Mouse (Mus musculus) adrenal gland, postnatal 25 days (tissue): ENCODE measurements around the gene Pbx2. TPM values are rescaled to one million over a fixed set of nuclear protein-coding genes. Genes with fewer than 3 reads are reported as not detected.
A peak's percentile ranks its signal among the peaks of the same experiment; 100 is the strongest.

Experiments used
- DNase-seq: peaks from one replicate; pipeline ENCODE4 v3.0.0; 2021; ENCODE audit warnings: mixed read lengths
- total RNA-seq: library from RNA; stranded (reverse); gene quantifications from 2 replicates; pipeline ENCODE4 v1.2.3, GENCODE M21; 2021

The Pbx2 gene
- total RNA-seq, 1 experiment from 2014 or later, result 51.6 TPM

DNA sequence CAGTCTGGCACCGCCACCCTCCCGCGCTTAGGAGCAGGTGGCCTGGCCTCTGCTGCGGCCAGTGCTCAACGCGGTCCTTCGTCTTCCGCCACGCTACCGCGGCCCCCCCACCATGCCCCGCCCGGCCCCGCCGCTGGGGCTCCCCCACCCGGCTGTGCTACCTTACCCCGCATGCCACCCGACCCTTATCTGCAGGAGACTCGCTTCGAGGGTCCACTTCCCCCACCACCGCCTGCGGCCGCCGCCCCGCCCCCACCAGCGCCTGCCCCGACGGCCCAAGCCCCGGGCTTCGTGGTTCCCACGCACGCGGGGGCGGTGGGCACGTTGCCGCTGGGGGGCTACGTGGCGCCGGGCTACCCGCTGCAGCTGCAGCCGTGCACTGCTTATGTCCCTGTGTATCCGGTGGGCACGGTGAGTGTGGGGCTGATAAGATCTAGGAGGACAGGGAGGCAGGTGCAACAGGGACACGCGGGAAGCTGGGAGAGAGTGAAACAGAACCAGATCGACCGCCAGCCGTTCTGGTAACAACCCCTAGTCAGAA lies 39.8 kb downstream of the Pbx2 start:
- DNase-seq, result no peak

DNA sequence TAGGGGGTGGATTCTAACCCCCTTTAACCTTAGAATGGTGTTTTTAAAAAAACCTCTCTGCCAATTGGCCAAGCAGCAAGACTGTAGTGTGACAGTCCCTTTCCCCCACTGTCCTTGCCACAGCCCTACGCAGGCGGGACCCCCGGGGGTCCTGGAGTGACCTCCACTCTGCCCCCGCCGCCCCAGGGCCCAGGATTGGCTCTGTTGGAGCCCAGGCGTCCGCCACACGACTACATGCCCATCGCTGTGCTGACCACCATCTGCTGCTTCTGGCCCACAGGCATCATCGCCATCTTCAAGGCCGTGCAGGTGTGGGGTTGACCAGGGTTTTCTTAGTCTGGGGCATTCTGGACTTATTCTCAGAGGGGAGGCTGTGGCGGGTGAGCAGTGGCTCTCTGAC lies 40.6 kb downstream of the Pbx2 start:
- DNase-seq, result no peak

DNA sequence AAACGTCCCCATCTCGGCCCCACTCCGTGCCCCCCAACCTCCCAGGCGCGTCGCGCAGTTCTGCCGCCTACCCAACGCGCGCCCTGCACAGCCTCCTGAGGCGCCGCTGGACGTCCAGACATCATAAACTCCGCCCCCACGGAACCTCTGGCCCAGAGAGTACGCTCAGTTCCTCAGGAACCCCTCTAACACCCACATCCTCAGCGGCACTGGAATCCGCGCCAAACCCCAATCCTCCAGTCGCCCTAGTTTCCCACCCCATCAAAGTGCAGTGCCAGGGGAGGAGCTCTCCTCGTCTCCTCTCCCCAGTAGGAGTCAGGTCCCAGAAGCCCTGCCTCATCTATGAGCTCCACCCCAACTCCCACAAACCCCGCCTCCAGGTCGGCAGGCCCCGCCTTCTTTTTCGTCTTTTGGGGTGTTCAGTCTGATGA lies 41.2 kb downstream of the Pbx2 start:
- DNase-seq, result peak; percentile 68

DNA sequence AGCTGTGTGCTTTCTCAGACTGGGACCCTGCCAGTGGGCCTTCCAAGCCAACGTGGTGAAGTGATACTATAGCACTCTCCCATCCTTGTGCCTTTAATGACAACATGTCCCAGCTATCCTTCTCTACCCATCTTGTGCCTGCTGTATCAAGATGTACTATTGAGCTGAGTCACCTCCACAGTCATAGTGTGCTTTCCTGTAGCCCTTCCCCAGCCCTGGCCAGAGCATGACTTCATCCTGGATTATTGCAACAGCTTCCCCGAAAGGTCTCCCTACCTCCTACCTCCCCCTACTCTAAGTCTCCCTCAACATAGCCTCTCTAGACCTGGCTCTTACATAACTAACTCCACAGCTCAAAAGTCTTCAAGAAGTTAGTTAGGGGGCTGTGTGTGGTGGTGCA lies 44.6 kb downstream of the Pbx2 start:
- DNase-seq, result no peak

DNA sequence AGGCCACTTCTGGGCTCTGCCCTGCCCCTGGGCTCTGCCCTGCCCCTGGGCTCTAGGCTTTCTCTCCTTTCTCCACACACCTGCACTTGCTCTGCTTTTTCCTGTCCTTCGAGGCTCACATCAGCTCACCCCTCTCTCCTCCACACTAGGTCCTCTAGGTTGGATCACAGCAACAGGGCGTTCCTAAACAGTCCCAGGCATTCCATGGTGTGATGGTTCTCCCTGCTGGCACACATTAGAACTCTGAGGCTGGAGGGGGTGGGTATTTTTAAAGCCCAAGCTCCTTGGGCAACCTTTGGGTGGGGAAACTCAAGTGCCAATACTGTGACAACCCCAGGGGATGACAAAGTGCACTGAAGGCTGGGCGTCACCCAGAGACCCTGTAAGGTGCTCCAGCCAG lies 46.4 kb downstream of the Pbx2 start:
- DNase-seq, result no peak

DNA sequence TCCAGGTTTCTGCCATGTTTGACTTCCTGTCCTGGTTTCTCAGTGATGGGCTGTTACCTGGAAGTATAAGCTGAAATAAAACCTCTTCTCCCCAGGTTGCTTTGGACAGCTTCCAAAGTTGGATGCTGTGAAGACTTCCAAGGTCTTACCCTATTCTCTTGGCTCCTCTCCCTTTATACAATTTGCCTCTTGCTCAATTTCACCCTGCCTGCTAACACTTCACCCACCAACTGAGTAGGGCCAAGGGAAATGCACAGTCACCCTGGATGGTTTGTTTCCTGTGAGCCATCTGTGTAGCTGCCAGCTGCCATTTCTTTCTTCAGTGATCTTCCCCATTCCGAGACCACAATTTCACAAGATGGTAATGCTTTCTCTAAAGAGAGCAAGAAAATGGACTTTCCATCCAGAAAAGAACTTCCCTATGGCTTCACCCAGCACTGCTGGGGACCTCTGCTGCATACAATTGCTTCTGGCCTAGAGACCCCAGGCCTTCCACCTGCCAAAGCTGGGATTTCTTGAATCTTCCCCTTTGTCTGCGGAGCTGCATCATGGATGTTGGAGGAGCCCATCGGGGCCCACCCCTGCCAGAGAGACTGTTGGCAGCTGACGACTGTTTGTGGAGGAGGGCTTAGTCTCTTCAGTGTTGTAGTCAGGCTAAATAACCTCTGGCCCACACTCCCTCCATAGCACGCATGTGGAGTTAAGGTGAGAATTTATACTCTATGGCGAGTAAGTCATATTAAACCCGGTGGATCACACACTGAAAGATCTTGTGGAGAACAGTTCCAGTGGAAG lies 48.6 kb downstream of the Pbx2 start:
- no peak for DNase-seq

DNA sequence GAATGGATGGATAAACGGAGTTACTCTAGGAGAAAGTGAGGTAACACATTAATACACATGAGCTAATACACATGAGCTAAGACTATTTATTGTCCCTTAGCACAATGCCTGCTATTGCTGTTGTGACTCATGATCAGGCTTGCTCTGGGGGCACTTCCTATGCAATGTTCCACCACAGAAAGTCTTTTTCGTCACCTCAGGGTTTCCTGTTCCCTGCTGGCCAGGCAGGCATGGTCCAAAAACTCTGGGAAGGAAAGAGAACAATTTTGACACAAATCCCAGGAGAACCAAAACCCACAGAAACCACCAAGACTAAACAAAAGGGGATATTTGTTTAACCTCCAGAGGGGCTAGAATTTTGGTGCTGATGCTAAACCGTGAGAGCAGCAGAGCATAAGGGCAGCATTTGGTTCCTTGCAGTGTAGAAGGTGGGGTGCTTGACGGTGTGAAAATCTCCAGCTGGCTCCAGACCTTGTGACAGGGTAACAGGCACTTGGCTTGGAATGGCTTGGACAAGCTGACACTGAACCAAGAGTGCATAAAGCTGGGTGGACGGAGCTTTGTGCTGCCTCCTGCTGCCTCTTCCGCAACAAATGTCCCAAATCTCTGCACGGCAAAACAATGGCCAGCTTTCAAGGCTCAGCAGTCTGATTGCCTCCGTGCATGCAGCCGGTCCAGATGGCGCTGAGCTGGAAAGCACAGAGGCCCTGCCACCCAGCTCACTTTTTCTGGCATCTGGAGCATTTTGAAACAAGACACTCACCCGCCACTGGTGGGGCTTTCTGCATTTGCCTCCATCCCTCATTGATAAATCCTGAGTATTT lies 49.9 kb downstream of the Pbx2 start:
- no peak for DNase-seq

DNA sequence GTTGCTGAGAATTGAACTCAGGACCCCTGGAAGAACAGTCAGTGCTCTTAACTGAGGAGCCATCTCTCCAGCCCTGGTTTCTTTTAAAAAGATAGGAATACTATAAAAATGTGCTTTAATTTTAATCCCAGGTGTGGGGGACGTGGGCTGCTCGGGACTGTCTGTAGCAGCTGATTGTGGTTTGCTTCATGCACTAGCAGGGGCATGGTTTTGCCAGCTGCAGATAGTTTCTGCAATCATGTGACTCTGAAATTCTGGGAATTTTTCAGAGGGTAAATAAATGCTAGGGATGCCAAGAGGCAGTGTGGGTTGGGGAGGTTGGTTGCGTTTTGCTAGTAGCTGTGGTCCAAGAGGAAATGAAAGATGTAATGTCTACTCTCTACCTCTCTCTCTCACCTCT lies 50.9 kb downstream of the Pbx2 start:
- no peak for DNase-seq

DNA sequence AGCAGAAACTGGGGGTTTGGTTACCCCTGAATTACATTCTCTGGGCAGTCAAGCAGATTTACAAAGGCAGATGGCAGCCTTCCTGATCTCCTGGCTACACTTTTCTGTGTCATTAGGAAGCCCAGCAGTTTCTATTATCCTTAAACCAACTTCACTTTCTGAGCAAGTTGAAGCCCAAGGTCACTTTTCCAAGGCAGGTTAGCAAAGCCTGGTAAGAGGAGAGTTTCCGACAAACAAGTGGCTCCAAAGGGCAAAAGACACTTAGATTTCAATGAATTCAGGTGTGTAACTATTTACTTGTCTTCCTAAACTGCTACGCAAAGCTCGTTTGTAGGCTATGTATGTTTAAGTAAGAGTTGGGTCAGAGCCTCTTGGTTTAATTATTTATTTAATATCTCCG lies 52.3 kb downstream of the Pbx2 start:
- DNase-seq, result no peak

DNA sequence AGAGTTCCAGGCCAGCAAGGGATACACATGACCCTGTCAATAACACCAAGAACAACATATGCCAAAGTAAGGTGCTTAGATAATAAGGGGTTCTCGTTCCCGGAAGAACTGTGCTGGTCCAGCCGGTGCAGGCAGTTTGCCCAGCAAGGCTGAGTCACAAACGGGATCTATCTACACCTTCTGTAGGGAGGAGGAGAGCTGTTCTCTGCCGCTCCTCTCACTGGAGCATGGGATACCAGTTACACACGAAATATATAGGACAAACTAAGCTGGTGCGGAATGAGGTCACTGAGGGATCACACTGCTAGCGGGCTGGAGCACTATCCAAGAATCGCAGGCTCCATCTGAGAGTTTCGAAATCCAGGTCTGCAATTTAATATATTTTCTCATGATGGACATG lies 52.9 kb downstream of the Pbx2 start:
- DNase-seq, result no peak

DNA sequence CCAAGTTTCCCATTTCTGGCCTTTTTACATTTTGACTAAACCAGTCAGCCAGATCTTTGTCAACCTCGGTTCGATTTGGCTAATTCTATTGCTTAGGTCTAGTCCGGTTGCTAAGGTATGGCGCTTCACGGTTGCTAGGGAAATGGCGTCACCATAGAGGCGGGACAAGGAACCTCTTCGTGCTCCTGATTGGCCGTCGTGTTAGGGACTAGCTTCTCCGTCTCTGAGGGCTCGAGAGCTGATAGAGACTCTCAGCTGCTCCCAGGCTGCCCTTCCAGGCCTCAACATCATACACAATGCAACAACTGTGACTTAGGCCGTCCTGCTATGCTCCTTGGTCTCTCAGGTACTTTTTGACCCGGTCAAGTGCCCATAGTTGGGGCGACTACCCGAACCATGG lies 53.5 kb downstream of the Pbx2 start, which contains the start of gene Fkbpl:
Gene Fkbpl, plus strand, starts transcription at position 157 of the 400 bp plus-strand sequence.
- DNase-seq, result peak; percentile 90

DNA sequence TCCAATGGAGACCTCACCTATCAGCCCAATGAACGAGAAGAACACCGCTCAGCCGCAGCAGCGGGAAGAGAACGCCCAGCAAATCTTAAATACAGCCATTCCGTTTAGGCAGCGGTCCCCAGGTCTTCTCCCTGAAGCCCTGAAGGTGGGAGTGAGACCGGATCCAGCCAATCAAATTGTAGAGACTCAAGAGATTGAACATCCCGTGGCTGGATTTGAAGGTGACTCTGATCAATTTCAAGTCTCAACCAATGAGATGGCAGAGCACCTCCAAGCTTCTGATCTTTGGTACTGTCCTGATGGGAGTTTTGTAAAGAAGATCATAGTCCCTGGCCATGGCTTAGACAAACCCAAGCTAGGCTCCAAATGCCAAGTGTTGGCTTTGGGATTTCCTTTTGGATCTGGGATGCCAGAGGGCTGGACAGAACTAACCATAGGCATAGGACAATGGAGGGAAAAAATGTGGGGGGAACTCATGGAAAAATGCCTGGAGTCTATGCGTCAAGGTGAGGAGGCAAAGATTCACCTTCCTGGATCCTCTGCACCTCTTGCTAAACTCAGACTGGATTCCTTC lies 54.3 kb downstream of the Pbx2 start:
- DNase-seq, result no peak

DNA sequence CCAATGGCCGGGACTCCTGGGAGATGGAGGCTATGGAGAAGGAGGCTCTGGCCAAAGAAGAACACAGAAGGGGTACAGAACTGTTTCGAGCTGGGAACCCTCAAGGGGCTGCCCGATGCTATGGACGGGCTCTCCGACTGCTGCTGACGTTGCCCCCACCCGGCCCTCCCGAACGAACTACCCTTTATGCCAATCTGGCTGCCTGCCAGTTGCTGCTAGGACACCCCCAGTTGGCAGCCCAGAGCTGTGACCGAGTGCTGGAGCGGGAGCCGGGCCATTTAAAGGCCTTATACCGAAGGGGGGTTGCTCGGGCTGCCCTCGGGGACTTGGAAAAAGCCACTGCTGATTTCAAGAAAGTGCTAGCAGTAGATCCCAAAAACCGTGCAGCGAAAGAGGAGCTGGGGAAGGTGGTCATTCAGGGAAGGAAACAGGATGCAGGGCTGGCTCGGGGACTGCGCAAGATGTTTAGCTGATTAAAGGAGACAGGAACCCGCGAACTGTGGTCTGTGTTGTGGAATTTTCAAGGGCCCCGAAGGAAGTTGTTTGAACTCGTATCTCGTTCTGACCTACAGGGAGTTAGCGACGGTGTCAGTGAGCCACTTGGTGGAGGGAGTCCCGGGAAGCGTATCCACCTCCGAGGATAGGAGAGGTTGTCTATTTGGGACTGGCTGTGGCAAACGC lies 54.9 kb downstream of the Pbx2 start:
- no peak for DNase-seq

Other genes with a start within 250 kb of the Pbx2 start
- 0.43 TPM in 1 of 2 replicates, not detected in the other for gene Btnl2, start 236.4 kb upstream of the Pbx2 start, total RNA-seq
- gene Btnl1, start 214.1 kb upstream of the Pbx2 start, total RNA-seq, result not detected in 2 replicates
- 1.7 and 3.4 TPM in 2 replicates for gene BC051142, start 192.4 kb upstream of the Pbx2 start, total RNA-seq
- gene Btnl4, start 113.9 kb upstream of the Pbx2 start, total RNA-seq, result not detected in 2 replicates
- not detected in 2 replicates for gene Btnl6, start 73.9 kb upstream of the Pbx2 start, total RNA-seq
- gene Notch4, start 27.0 kb upstream of the Pbx2 start, total RNA-seq, result 27.8 and 29.5 TPM in 2 replicates
- 4.6 and 4.9 TPM in 2 replicates for gene Gpsm3, start 1.5 kb upstream of the Pbx2 start, total RNA-seq
- gene Ager, start 6.6 kb downstream of the Pbx2 start, total RNA-seq, result 0.57 and 1.5 TPM in 2 replicates
- 79.3 and 91.3 TPM in 2 replicates for gene Rnf5, start 12.4 kb downstream of the Pbx2 start, total RNA-seq
- 105 and 122 TPM in 2 replicates for gene Agpat1, start 13.0 kb downstream of the Pbx2 start, total RNA-seq
- 3.0 and 3.8 TPM in 2 replicates for gene Egfl8, start 24.7 kb downstream of the Pbx2 start, total RNA-seq
- gene Ppt2, start 37.2 kb downstream of the Pbx2 start, total RNA-seq, result 56.9 and 61.1 TPM in 2 replicates
- 10.8 and 13.5 TPM in 2 replicates for gene Prrt1, start 38.3 kb downstream of the Pbx2 start, total RNA-seq
- gene Fkbpl, start 53.5 kb downstream of the Pbx2 start, total RNA-seq, result 13.4 TPM in 2 replicates
- 50.4 and 52.5 TPM in 2 replicates for gene Atf6b, start 55.9 kb downstream of the Pbx2 start, total RNA-seq
- 23.7 and 25.4 TPM in 2 replicates for gene Tnxb, start 79.3 kb downstream of the Pbx2 start, total RNA-seq
- gene C4b, start 152.6 kb downstream of the Pbx2 start, total RNA-seq, result 134 and 138 TPM in 2 replicates
- gene Cyp21a1, start 213.3 kb downstream of the Pbx2 start, total RNA-seq, result 6,026 and 7,512 TPM in 2 replicates
- gene Stk19, start 245.7 kb downstream of the Pbx2 start, total RNA-seq, result 45.1 and 45.5 TPM in 2 replicates
- 54.8 and 65.0 TPM in 2 replicates for gene Dxo, start 245.8 kb downstream of the Pbx2 start, total RNA-seq